Mouse (Mus musculus) heart, adult 2 months (tissue): Measurements from ENCODE around the gene Mpzl2. TPM values are rescaled to one million over a fixed set of nuclear protein-coding genes. Genes with fewer than 3 reads are reported as not detected.

ENCODE experiments used
- DNase-seq, 2 experiments: peaks; one replicate each; pipeline ENCODE4 v3.0.0; 2021
- H3K27ac ChIP-seq: fragments of 200-600 bp; 2 replicates; pipeline ENCODE4 v1.8.1; 2022
- H3K27me3 ChIP-seq: fragments of 200-500 bp; 2 replicates; pipeline ENCODE4 v1.6.1; 2012; ENCODE audit warnings: mild to moderate bottlenecking, low read length, inconsistent platforms, mixed read lengths; ENCODE audit not compliant: control insufficient read depth, insufficient read depth
- H3K36me3 ChIP-seq: fragments of 200-500 bp; 2 replicates; pipeline ENCODE4 v1.6.1; 2012; ENCODE audit warnings: low read length, inconsistent platforms; ENCODE audit not compliant: control insufficient read depth, insufficient read depth
- H3K4me1 ChIP-seq: fragments of 200-500 bp; 2 replicates; pipeline ENCODE4 v1.6.1; 2011; ENCODE audit warnings: low read length; ENCODE audit not compliant: control insufficient read depth, insufficient read depth
- H3K4me3 ChIP-seq: fragments of 200-600 bp; 2 replicates; pipeline ENCODE4 v1.8.1; 2022
- H3K79me2 ChIP-seq: fragments of 200-500 bp; replicated peaks from 2 replicates; pipeline ENCODE4 v1.6.1; 2012; ENCODE audit warnings: mild to moderate bottlenecking, inconsistent platforms, low read length, moderate library complexity, mixed read lengths; ENCODE audit not compliant: control insufficient read depth, insufficient read depth
- H3K9ac ChIP-seq: fragments of 200-500 bp; 2 replicates; pipeline ENCODE4 v1.6.1; 2012; ENCODE audit warnings: low read depth, mild to moderate bottlenecking, control low read depth, inconsistent platforms, low read length, mixed read lengths
- CTCF ChIP-seq: fragments of 200-600 bp; IDR thresholded peaks from 2 replicates; pipeline ENCODE4 v1.8.1; 2022; ENCODE audit warnings: antibody characterized with exemption, mild to moderate bottlenecking, moderate library complexity
- EP300 ChIP-seq: fragments of 200-500 bp; IDR thresholded peaks from 2 replicates; pipeline ENCODE4 v1.6.1; 2011; ENCODE audit warnings: low read depth, low read length, control low read depth; ENCODE audit not compliant: insufficient read depth
- POLR2A ChIP-seq: fragments of 200-500 bp; IDR thresholded peaks from 2 replicates; pipeline ENCODE4 v1.6.1; 2011; ENCODE audit warnings: mild to moderate bottlenecking, low read depth, low read length, control low read depth; ENCODE audit not compliant: insufficient read depth
- WGBS: fragments of 180-500 bp; shearing (Covaris S2); methylation state at CpG from one replicate; pipeline ENCODE4 v1.1.7; 2018; 5-methylcytosine and 5-hydroxymethylcytosine counted together
- intact Hi-C: fragments of 180-260 bp; cut with DNase I; formaldehyde crosslinking; loops from one replicate; pipeline ENCODE4 v1.15.1; 2025
- polyA plus RNA-seq: library from polyadenylated mRNA; depleted of rRNA; stranded (reverse); fragments of >200 nt; gene quantifications from 2 replicates; pipeline ENCODE4 v1.2.3, GENCODE M21; 2012
- total RNA-seq, 2 experiments: library from RNA; stranded (reverse); gene quantifications; 2 replicates each; pipeline ENCODE4 v1.2.3; 2021

The Mpzl2 gene
- total and polyA plus RNA-seq, 3 experiments, result 0.77 to 1.6 (median 1.2) TPM

DNA sequence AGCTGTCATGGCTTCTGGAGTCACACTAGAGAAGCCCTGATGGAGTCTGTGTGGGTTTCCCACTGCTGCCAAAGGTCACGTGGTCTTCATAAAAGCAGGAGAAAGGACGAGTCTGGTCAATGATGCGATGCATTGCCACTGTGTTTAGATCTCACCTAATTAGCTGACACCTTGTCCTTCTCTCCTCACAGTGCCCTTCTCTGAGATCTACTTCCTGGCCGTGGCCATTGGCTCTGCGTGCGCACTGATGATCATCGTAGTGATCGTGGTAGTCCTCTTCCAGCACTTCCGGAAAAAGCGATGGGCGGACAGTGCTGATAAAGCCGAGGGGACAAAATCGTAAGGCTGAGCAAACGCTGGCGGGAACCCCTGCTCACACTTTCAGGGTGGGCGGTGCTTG lies 7.4 kb downstream of the Mpzl2 start:
- Histone ChIP-seq H3K36me3 (no peaks in the 10 kb centered on the region), H3K4me1 (no peaks in the 10 kb centered on the region), H3K79me2 (no peaks in the 10 kb centered on the region), H3K27me3 (peaks cover 3% of the 10 kb centered on the region; the same call in 1 of the 2 replicates), H3K9ac (no peak overlapping the region), H3K27ac (no peak overlapping the region), H3K4me3 (no peak overlapping the region)
- DNase-seq, result no peak
- TF ChIP-seq EP300, result no peak
- TF ChIP-seq POLR2A, result no peak
- no peak for TF ChIP-seq CTCF
- 77% methylated on average over 16 of the region's 16 CpGs for WGBS
- intact Hi-C loops, result loop anchor here (5.0 kb wide), 1 partner anchor 90 kb away; the partner anchor contains the start of gene Scn4b

DNA sequence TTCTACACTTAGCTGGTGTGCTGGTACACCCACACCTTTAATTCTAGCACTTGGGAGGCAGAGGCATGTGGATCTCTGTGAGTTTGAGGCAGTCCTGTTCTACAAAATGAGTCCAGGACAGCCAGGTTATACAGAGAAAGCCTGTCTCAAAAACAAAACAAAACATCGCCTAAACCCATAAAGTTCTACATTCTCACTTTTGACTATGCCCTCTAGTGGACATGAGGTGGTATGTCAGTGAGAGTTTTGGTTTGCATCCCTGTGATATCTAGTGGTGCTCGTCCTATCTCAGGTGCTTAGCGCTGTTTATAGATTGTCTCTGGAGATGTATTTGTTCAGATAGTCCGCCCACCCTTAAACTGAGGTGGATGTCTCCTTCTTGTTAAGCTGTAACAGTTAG lies 8.9 kb downstream of the Mpzl2 start:
- Histone ChIP-seq H3K27me3 (no peaks in the 10 kb centered on the region), H3K4me3 (no peak overlapping the region), H3K4me1 (no peaks in the 10 kb centered on the region), H3K9ac (no peak overlapping the region), H3K79me2 (no peaks in the 10 kb centered on the region), H3K36me3 (no peaks in the 10 kb centered on the region), H3K27ac (no peak overlapping the region)
- no peak for TF ChIP-seq POLR2A
- TF ChIP-seq CTCF, result peak; percentile 89
- 14% methylated on average over 4 of the region's 4 CpGs for WGBS
- DNase-seq, result no peak
- intact Hi-C loops, result loop anchor here (5.0 kb wide), 1 partner anchor 89 kb away; the partner anchor contains the start of gene Scn4b

- no peaks in the 10 kb centered on the region for H3K4me1 ChIP-seq
- no peaks in the 10 kb centered on the region for H3K36me3 ChIP-seq
- intact Hi-C loops, result loop anchor here (5.0 kb wide), 1 partner anchor 88 kb away; the partner anchor contains the start of gene Scn4b
- H3K79me2 ChIP-seq, result no peaks in the 10 kb centered on the region
- H3K9ac ChIP-seq, result no peak overlapping the region
- DNase-seq, result no peak
- no peak overlapping the region for H3K4me3 ChIP-seq
- no peak for TF ChIP-seq POLR2A
- TF ChIP-seq CTCF, result no peak
- no peak for TF ChIP-seq EP300
- H3K27me3 ChIP-seq, result no peaks in the 10 kb centered on the region
- no peak overlapping the region for H3K27ac ChIP-seq
- WGBS, result 63% methylated on average over 1 of the region's 1 CpGs
Measured at GRCm38 (mm10) chr9:45049731-45050130, 10.1 kb downstream of the Mpzl2 start.

- no peak overlapping the region for H3K9ac ChIP-seq
- H3K27ac ChIP-seq, result no peak overlapping the region
- intact Hi-C loops, result no loop called here
- no peaks in the 10 kb centered on the region for H3K36me3 ChIP-seq
- no peaks in the 10 kb centered on the region for H3K27me3 ChIP-seq
- H3K79me2 ChIP-seq, result no peaks in the 10 kb centered on the region
- DNase-seq, result no peak
- no peak overlapping the region for H3K4me3 ChIP-seq
- 79% methylated on average over 2 of the region's 2 CpGs for WGBS
- TF ChIP-seq POLR2A (no peak), EP300 (no peak), CTCF (no peak)
- H3K4me1 ChIP-seq, result no peaks in the 10 kb centered on the region
Measured at GRCm38 (mm10) chr9:45050301-45050700, 10.7 kb downstream of the Mpzl2 start.

- peak within 1 kb of the TSS; percentile 71 for H3K9ac ChIP-seq
- intact Hi-C loops, result no loop called here
- no peaks in the 10 kb centered on the region for H3K36me3 ChIP-seq
- WGBS, result under 1% methylated on average over 33 of the region's 33 CpGs
- no peaks in the 10 kb centered on the region for H3K79me2 ChIP-seq
- peak within 1 kb of the TSS; percentile 69 for H3K27ac ChIP-seq
- TF ChIP-seq EP300, result no peak
- TF ChIP-seq CTCF, result no peak
- TF ChIP-seq POLR2A, result no peak
- H3K4me1 ChIP-seq, result no peaks in the 10 kb centered on the region
- H3K4me3 ChIP-seq, result peak within 1 kb of the TSS; percentile 67
- DNase-seq, result peak; percentile 76 to 77
- H3K27me3 ChIP-seq, result no peaks in the 10 kb centered on the region
Measured at GRCm38 (mm10) chr9:45055082-45055713, 15.6 kb downstream of the Mpzl2 start, which contains the start of gene Mpzl3. TSS of gene Mpzl3 (plus strand) at chr9:45055186.

DNA sequence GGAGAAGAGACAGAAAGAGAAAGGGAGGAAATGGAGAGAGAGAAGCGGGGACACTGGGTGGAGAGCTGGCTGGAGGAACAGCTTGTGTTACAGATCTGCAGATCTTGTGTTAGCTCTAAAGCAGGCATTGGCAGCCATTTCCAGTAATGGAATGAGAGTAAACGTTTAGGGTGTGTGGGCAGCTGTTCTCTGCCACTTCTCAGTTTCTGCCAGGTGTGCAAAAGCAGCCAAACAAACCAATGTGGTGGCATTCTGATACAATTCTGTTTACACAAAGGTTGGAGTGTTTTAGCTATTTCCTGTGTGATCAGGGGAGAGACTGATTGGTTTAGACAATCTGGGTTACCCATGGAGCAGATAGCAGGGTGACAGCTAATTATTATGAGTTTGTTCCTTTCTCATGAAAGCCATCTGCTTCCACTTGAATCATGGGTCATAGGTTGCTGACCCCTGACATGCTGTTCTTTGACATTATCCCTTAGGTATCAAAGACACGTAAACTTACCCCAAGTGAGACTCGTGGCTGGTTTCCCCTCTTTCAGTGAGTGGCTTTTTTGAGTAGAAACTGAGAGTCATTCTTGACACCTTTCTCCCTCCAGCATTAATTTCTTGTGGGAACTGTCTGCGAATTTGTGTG lies 18.8 kb downstream of the Mpzl2 start:
- no peaks in the 10 kb centered on the region for H3K4me1 ChIP-seq
- WGBS, result 44% methylated on average over 5 of the region's 5 CpGs
- H3K4me3 ChIP-seq, result no peak overlapping the region
- no peaks in the 10 kb centered on the region for H3K36me3 ChIP-seq
- no peak for TF ChIP-seq POLR2A
- no peaks in the 10 kb centered on the region for H3K27me3 ChIP-seq
- no peak overlapping the region for H3K9ac ChIP-seq
- no peak for DNase-seq
- H3K79me2 ChIP-seq, result no peaks in the 10 kb centered on the region
- no peak overlapping the region for H3K27ac ChIP-seq
- intact Hi-C loops, result no loop called here
